Mouse (Mus musculus) urinary bladder, adult 18-20 months (tissue): Measurements from ENCODE around the gene Il2ra.
A peak's percentile ranks its signal among the peaks of the same experiment; 100 is the strongest.
"Not testable (repeated sequence)": the region's sequence is repeated elsewhere in the genome, so short reads cannot be mapped to it uniquely, and the experiment has no call there.

Experiments used
- DNase-seq, 2 experiments: peaks; one replicate each; pipeline ENCODE4 v3.0.0; 2022; ENCODE audit warnings: low spot score in 2 of 2, mixed read lengths in 2 of 2

The Il2ra gene

DNA sequence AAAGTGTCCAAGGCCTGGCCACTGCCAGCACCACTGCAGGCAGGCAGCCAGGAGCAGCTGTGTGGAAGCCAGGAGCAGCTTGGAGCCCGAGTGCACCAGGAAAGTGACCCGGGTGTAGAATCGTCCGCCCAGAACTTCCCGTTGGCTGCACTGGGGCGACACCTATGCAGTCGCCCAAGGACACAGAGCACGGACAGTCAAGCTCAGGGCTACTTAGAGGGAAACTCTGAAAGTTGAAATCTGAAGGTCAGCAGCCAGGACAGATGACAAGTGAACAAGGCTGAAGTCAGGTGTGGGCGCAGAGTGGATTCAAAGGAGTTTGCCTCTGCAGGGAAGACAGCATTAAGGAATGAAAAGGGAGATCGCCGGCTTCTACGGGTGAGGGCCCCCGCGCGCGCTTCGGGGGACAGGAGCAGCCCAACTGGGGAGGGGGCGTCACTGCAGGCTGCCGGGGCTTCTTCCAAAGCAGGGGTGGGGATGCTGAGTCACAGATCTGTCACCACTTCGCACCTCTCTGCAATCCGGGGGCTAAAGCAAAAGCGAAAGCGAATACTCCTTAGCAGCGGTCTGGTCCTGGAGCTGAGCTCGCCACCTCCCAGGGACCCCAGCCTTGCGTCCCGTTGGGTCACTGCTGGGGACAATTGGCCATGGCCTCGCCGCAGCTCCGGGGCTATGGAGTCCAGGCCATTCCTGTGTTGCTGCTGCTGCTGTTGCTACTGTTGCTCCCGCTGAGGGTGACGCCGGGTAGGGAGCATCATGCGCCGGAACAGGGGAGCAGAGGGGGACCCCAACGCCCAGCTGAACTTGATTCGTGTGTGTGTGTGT, 62.8 kb downstream of the Il2ra start, which contains the start of gene Il15ra:
Gene Il15ra, plus strand, starts transcription at position 90 of the 825 bp plus-strand sequence.
- DNase-seq: peak; percentile 55 to 58

DNA sequence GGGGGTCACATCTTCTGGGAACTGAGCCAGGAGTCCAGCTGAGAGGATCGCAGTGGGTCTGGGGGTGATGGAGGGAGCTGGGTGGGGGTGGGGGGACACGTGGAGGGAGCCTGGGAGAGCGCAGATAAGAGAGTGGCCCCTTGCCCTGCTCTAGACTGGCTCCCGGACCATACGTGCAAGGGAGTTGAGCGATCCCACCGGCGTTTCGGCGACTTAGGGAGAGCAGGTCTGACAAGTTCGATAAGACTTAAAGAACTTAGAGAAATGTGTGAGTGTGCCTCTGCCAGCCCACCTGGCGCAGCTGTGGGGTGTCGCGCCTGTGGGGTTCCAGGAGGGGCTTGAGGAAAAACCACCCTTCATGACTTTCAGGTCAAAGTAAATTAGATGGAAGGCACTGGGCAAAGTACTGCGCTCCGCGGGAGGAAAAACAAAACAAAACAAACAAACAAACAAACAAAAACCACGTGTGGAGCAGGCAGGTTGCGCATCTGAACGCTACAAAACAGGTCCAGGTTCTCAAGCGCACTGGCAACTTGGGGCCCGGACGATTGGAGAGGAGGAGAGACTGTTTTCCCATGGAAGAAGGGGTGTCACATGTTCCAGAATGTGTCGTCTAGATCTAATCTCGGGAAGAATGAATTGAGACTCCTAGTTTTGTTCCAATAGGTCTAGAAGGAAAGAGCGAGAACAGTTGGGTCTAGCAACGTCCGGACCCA, 63.6 kb downstream of the Il2ra start:
- no peak for DNase-seq

DNA sequence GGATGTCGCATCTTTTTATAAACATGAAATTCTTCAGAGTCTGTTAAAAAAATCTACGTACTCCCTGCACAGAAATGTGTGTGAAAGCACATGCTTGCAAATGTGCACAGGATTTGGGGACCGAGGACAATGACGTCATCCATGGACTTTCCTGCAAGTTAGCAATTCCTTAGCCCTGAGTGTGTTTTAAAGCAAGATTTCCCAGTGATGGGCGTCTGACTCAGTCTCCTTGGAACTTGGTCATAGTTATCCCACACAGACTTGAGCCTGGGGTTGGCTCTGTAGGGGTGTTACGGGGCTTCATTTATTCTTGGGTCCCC, 64.1 kb downstream of the Il2ra start:
- DNase-seq: no peak

DNA sequence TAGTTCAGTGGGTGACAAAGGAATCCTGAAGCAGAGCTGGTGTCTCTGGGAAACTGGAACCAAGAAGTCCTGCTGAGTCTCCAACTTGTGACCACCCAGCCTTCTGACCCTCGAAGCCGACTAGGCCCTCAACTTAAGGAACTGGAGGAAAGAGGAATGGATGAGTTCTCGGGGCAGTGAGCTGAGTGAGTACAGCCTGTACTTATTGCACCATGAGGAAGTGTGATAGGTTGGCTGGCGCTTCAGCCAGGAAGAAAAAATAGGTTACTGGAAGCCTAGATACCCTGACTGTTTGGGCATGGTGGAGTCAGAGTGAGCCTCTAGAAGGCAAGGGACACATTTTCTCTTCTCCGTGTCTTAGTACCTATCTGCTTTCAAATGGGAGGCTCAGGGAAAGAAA, 65.9 kb downstream of the Il2ra start:
- DNase-seq: no peak

DNA sequence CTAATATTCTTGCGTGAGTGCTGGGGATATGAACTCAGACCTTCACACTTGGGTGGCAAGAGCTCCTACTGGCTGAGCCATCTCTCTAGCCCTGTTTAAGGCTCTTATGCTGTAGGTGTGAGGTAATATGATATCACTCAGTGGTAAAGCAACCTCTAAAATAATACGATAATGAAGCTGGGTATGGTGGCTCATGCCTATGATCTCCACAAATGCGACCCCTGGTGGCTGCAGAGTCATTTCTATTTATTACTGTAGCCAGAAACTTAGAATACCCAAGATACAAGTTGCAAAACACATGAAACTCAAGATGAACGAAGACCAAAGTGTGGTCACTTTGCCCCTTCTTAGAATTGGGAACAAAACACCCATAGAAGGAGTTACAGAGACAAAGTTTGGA, 67.5 kb downstream of the Il2ra start:
- DNase-seq: not testable (repeated sequence)

DNA sequence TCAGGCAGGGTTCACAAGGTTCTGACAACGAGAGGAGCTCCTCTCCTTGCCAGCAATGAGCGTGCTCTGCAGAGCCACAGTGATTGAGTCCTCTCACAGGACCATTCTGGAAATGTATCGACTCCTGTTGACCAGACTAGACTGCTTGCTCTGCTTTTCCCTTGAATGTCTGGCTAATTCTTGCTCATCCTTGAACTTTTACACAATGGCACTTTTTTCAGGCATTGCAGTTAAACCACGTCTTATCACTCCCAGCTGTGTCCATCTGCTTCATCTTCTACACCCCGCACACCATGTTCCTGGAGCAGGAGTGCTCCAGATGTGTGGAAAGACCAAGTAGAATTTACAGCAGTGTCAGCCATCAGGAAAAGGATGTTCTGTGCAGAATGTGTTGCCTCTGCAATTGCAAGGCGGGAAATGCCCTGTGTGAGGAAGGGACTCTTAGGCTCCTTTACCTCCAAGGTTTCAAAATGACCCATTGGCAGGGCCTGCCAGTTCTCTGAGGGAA, 69.9 kb downstream of the Il2ra start:
- DNase-seq: no peak

DNA sequence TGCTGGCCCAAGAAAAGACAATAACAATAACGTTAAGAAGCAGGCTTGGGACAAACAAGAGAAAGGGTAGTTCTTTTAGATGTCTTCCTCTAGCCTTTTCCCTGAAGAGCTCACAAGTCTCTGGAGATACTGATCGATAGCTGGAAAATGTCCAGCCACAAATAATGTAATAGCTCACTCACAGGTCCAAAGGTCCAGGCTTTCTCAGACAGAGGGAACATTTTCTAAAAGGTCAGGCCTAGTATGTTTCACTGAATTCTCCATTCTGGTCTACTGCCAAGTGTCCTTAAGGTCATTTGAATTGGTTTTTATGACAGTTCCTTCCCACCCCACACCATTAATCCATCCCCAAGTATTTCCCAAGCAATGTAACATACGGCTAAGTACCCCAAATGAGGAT, 70.4 kb downstream of the Il2ra start:
- DNase-seq: no peak

DNA sequence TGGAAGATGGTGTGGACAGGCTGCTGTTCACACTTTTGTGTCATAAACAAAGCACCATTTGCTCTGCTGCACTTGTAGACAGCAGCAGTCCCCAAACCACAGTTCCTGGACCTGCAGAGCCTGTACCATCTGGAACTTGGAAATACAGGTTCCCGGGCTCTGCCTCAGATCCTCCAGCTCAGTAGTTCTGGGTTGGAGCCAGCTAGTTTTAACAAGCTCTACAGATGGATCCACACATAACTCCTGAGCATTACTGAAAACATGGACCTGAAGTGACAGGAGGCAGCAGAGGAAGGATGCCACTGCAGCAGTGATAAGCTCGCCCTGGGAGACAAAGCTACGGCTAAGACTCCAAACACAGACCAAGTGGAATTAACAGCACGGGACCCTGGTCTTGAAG, 71.9 kb downstream of the Il2ra start:
- no peak for DNase-seq

DNA sequence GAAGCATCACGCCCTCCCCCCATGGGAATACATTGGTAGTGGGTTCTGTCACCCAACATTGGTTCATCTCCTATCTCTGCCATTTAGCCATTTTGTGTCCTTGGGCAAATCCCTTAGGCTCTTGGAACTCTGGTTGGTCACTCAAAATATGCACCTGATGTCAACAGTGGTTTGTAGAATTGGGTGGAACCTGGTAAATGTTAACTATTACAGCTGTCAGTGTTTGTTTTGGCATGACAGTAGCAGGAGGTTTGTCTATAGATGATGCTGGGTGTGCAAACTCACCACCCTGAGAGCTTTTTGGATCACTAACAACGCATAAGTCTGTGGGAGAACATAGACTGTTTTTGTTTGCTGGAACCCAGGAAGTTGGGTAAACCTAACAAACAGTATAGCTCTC, 76.0 kb downstream of the Il2ra start:
- DNase-seq: no peak

DNA sequence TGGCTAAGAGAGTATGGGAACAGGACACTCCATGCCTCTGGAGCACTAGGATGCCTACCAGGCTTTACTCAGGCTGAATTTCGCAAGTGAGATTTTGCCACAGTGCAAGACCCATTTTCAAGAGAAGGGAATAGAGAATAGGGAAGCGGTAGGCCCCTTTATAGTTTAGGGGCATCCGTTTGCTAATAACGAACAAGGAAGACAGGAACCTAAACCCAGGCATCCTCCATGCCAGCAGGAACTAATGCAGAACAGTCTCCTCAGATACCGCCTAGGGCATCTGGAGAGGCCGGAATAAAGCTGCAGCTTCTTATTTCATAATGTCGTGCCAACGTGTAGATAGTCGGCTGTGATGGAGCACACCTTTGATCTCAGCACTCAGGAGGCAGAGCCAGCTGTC, 80.0 kb downstream of the Il2ra start:
- no peak for DNase-seq

DNA sequence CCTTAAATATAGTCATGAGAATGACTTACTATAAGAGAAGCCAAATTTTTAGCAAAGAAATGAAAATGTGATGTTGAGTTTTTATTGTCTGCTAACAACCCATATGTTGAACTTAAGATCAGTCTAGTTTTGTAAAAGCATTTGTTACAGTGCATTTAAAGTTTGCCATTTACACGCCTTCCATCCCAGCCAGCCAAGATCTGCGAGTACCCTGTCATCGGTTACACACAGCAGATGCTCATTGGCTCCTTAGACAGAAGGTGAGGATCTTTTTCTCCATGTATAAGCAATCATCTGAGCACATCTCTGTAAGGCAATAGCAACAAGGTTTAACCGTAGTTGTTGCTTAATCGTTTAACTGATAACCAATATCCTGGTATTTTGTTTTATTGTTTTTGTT, 85.0 kb downstream of the Il2ra start:
- no peak for DNase-seq

DNA sequence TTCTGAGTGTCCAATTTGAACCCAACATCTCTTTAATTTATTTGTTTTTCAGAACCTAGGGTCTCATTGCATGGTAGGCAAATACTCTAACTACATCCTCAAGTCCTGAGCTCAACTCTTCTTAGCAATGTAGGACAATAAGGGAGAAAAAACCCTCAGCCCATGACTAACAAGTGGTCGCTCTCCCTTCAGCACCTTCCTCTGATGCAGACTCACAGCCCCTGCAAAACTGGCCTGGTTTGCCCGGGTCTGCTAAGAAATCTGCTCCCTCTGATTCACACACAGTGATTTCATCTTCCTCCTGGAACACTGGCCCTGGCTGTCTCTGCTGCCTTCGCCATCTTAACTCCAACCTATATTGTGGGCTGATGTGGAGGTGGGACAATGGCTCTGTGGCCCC, 86.5 kb downstream of the Il2ra start:
- DNase-seq: no peak

DNA sequence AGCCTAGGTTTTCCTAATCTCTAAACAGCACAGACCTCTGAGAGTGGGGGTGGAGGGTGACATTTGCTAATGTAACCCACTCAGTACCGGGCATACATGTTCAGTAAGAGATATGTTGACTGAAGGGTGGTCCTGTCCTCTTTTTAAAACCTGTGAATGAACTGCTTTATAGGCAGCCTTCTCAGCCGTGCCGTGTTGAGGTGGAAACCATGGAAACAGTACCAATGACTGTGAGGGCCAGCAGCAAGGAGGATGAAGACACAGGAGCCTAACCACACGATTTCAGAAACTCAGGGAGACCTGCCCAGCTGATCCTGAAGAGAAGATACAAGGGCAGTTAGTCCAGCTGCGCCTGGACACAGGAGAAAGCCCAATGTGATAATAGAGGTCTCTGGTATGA, 90.4 kb downstream of the Il2ra start:
- no peak for DNase-seq

DNA sequence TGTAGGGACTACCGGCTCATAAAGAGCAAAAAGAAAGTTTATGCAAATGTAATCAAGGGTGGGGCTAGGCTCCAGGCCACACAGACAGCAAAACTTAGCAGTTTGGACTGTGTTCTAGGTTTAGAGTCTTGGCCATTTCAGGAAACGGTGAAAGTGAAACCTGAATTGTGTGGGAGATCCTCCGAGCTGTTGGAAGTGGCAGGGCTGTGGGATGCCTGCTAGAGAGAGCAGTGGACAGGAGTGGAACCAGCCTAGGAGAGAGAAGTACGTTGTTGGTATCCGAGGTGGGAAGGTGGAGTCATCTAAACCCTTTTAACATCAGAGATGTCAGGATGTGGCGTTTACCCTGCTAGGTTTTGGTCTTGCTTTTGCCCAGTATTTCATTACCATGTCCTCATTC, 93.2 kb downstream of the Il2ra start:
- no peak for DNase-seq

DNA sequence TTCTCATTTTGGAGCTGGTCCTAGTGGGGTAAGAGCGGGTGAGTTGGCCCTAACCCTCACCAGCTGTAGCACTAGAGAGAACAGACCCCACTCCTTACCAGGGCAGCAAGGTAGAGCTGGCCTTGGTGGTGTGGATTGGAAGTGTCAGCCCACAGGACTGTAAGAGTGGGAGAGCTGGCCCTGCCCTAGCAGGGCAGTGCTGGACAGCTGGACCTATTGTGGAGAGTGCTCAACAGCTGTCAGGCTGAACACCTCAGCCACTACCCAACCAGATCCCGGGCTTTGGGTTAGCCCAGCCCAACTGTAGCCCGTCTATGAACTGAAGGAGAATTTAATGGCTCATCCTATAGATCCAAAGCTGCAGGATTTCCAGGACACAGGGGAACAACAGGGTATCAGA, 96.2 kb downstream of the Il2ra start:
- no peak for DNase-seq

DNA sequence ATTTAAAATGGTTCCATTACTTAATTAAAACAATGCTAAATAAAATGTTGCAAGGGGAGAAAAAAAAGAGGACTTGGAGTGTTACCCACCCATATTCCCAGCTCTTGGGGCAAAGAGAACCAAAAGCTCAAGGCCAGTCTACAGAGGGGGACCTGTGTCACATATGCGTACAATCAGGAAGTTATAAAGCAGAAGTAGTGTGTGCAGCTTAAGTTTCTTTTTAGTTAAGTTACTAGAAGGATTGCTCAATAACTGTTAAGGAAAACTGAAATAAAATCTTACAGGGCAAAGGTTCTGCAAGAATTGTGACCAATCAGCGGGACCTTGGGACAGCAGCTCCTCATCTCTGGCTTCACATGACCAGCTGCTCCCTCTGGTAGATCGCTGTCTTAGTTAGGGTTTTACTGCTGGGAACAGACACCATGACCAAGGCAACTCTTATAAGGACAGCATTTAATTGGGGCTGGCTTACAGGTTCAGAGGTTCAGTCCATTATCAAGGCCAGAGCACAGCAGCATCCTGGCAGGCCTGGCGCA, 97.0 kb downstream of the Il2ra start:
- no peak for DNase-seq
